Mouse (Mus musculus): Measurements from ENCODE around the gene Zbtb11.
"Not testable (repeated sequence)": the region's sequence is repeated elsewhere in the genome, so short reads cannot be mapped to it uniquely, and the experiment has no call there.

Gene Zbtb11

GRCm38 (mm10) chr16:56037138-56038010 lies 63.7 kb downstream of the Zbtb11 start, which contains the start of gene Trmt10c:
Gene Trmt10c (minus strand): TSS chr16:56037819.
- peak; percentile 94 to 97 for DNase-seq (ENCODE audit: inconsistent age in 2 of 2, low spot score in 1 of 2)

- DNase-seq (ENCODE audit: inconsistent age in 2 of 2, low spot score in 1 of 2) = no peak
These were observed 64.4 kb downstream of the Zbtb11 start for GRCm38 (mm10) chr16:56038090-56038489.

- DNase-seq (ENCODE audit: inconsistent age in 2 of 2, low spot score in 1 of 2) = not testable (repeated sequence)
These were observed 74.4 kb downstream of the Zbtb11 start, which contains the start of gene Senp7 for GRCm38 (mm10) chr16:56048038-56048437. Gene Senp7 (plus strand): TSS chr16:56048338.

GRCm38 (mm10) chr16:56055911-56056310 lies 82.2 kb downstream of the Zbtb11 start:
- no peak for DNase-seq (ENCODE audit: inconsistent age in 2 of 2, low spot score in 1 of 2)

- no peak for DNase-seq (ENCODE audit: inconsistent age in 2 of 2, low spot score in 1 of 2)
These were observed 83.4 kb downstream of the Zbtb11 start for GRCm38 (mm10) chr16:56056944-56057590.

GRCm38 (mm10) chr16:56058151-56058550 lies 84.5 kb downstream of the Zbtb11 start:
- no peak for DNase-seq (ENCODE audit: inconsistent age in 2 of 2, low spot score in 1 of 2)
